Mouse (Mus musculus) WW6 (cell line): ENCODE data around the gene Brd1.
"Not testable (repeated sequence)": the region's sequence is repeated elsewhere in the genome, so short reads cannot be mapped to it uniquely, and the experiment has no call there.

Experiments used
- DNase-seq: peaks from one replicate; pipeline ENCODE4 v3.0.0-alpha.2; 2013; ENCODE audit warnings: low read depth, low spot score

Gene Brd1

GRCm38 (mm10) chr15:88730717-88731116 lies 3.3 kb downstream of the Brd1 start:
- no peak for DNase-seq

- DNase-seq = no peak
Measured at GRCm38 (mm10) chr15:88727204-88727603, 6.8 kb downstream of the Brd1 start.

DNA sequence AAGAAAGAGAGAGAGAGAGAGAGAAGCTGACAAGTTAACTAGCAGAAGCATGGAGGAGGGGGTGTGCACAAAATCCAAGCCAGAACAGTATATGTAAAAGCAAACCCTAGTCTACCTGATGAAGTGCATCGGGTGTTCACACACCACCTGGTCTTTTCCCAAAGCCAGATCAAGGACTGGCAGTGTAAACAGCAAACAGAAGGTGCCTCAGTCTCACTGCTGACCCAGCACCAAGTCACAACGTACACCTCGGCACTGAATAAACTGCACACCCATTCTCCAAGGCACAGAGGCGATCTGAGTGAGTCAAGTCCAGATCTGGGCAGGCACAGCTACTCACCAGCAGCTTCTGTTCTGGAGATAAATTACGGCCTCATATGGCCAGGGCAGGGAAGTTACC lies 9.0 kb downstream of the Brd1 start:
- DNase-seq = no peak

DNA sequence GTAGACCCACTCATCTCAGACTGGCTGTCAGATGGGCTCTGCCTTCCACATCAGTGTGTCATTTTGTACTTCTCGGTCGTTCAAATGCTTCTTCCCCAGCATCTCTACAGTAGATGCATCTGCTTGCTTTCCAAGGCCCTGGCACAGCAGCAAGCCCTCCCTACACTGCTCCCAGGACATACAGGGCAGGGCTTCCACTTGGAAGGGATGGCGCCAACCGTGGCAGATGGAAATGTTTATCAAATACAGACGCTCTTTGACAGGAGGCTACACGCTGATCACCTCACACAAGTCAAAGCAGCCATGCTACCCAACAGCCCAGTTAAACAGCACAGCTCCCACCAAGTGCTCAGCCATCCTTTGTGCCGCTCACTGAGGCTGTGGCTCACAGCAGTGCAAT lies 9.7 kb downstream of the Brd1 start:
- DNase-seq = no peak

DNA sequence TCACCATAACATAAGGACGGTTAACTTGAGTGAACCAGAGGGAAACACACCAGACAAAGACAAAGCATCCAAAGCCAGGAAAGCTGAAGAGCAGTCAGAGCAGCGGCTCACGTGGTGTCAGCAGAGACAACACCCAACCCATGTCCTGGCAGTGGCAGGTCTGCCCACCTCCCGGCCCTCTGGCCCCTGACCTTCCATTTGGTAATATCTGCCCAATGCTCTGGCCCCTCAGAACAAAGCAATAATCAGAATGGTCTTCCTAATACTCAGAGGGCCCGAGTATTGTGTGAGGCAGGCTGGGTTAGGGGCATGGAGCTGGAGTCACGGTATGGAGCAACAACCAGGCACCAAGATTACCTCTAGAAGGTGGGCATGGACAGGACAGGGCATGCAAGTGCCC lies 10.8 kb downstream of the Brd1 start:
- no peak for DNase-seq

DNA sequence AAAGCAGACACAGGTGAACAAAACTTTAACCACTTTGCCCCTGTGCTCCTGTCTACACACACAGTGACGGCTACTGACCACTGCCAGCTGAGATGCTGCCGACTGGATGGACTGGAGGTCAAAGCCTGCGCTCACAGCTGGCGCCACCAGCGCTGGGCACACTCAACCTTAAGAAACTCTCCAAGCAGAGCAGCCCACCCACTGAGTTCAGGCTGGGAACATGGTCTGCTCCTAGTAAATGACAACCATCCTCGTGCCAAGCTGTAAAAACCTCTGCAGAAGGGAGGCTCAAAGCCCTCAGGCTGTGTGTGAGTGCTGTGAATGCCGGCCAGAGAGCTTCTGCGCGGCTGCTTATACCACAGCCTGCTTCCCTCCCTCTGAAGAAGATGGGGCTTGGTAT lies 16.8 kb downstream of the Brd1 start:
- DNase-seq = no peak

- DNase-seq = no peak
Measured at GRCm38 (mm10) chr15:88716350-88716749, 17.7 kb downstream of the Brd1 start.

DNA sequence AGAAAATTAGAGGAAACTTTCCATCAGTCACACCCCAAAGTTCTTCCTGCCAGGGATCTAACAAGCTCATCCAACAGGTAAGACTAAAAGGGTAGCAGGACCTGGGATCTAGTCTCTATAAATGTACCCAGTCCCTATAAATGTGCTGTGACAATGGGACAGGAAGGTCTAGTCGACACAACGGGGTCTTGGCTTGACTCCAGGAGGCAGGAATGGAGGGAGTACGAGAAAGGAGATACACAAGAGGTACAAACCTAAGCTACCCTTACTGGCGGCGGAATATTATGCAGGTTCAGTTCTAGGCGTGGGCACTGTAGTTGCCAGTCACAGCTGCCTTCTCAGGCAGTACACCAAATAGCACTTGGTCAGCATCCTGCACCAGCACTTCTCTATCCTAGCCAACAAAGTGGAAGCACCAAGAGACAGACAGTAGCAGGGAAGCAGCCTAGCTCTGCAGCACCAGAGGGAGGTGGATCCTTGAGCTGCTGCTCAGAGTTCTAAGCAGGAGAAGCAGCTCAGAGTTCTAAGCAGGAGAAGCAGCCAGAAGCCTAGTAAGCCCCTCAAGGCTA lies 19.9 kb downstream of the Brd1 start:
- DNase-seq = no peak

DNA sequence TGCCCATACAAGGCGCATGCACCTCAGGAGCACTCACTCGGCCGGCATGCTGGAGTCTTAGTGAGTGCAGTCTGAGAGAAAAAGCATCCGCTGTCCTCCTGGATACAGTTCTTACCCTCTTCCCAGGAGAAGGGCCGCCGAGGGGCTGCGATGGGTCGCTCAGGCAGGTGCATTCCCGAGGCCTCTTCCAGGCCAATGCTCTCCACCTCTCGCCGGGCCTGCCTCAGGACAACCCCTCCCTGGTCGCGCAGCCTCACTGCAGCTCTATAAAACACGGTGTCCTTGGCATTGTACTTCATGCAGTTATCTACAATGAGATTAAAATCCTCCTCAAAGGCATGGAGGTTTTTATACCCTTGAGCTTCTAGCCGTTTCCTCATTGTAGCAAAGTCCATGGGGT lies 21.5 kb downstream of the Brd1 start:
- DNase-seq = no peak

DNA sequence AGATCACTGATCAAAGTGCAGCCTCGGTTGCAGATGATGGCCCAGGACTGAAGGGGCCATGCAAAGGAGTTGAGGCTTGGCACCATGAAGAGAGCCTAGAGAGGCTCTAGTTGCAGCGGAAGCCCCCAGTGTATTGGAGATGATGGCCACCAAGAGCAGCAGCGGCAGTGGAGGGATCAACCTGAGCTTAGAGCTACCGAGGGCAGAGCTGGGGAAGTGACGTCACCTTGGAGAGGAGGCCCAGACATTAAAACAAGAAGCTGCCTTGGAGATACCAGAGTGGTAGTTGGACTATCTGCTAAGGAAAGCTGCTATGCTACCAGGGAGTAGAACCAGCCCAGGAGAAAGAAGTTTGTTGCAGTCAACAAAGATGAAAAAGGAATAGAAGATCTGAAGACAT lies 24.2 kb downstream of the Brd1 start:
- no peak for DNase-seq

DNA sequence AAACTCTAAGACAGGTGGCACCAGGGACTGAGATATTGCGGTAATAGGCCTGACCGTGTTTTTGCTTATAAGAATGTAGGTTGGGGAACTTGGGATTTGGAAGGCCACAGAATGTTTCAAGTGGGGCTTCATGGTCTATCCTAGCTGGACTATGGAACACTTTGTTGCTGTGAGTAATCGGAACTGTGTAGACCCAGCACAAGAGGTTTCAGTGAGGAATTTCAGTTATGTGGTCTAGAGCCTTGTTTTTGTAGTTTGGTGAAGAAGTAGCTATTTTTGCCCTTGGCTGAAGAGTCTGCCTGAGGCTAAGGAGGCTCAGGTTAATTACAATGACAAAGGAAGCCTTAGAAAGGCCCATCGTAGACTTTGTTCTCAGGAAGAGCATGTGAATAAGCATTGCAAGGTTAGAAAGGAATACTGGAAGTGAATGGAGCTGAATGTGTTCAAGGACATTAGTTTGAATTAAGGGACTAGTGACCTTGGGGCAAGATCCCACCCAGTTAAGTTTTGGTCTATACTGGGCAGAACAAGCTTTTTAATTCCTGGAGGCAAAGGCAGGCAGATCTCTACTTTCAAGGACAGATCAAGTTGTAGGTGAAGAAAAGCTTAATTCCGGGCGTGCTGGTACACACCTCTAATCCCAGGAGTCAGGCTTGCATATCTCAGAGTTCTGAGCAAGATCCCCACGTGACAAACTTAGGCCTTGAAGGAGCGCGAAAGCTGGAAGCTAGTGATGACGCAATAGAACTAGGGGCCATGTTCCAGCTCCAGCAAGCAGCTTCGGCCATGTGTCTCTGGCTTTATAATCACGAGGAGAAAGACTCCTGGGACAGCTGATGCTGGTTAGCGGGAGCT lies 25.1 kb downstream of the Brd1 start:
- peak; percentile 81 for DNase-seq

DNA sequence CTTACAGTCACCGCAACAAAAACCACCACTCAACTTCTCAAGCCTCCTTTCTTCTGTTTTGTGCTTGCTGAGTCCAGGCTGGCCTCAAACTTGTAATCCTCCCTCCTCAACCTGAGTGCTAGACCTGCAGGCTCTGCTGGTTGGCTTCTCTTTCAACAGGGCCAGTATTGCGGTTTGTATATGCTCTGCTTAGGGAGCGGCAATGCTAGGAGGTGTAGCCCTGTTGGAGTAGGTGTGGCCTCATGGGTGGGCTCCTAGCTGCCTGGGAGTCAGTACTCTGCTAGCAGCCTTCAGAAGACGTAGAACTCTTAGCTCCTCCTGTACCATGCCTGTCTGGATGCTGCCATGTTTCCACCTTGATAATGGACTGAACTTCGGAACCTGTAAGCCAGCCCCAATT lies 25.8 kb downstream of the Brd1 start:
- peak; percentile 66 for DNase-seq

- DNase-seq = not testable (repeated sequence)
Measured at GRCm38 (mm10) chr15:88706987-88707386, 27.0 kb downstream of the Brd1 start.

DNA sequence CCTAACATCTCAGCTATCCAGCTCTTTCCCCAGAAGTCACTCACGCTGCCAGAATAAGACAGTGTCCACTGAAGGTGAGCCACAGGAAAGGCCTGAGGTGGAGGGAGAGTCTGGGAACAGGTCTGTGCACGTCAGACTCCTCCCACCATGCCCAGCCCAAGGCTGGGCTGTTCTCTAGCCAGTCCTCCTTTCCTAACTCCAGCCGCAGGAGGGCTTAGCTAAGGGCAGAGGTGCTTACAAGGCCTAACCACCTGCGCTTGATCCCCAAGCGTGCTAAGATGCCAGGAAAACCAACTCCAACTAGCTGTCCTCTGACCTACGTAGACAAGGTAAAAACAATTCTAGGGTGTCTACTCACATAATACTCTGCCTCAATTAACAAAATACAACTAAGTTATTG lies 27.7 kb downstream of the Brd1 start:
- DNase-seq = no peak

DNA sequence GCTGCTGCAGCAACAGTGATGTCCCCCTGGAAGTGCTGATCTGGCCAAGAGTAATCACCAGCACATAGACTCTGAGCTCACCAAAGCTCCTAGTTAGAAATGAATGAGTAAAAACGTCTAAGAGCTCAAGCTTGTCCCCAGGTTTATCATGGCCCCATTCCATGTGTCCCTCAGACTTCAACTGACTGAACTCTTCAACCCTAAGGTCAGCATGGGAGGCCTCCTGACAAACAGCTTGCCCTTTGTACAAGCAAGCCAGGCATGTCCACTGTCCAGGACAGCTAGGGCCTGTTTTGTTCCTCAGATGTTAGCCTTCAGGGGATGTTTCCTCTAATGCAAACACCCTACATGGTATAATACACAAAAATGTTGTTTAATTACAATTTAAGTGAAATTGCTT lies 29.7 kb downstream of the Brd1 start:
- DNase-seq = no peak

DNA sequence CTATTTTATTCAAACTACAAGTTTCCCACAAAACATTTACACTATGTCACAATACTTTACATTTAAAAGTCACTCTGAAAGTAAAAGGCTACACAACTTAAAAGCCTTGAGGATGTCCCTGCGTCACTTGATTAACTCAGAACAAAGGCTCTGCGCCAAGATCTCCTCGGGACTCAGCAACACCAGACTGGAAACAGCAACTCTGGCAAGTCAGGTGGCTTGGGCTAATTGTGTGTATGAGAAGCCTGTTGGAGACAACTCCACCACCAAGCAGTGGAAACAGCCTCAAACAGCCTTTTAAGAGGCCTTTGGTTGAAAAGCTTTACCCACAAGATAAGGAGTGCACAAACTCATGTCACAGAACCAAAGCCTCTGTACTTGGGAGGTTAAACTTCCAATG lies 31.5 kb downstream of the Brd1 start:
- DNase-seq = no peak

DNA sequence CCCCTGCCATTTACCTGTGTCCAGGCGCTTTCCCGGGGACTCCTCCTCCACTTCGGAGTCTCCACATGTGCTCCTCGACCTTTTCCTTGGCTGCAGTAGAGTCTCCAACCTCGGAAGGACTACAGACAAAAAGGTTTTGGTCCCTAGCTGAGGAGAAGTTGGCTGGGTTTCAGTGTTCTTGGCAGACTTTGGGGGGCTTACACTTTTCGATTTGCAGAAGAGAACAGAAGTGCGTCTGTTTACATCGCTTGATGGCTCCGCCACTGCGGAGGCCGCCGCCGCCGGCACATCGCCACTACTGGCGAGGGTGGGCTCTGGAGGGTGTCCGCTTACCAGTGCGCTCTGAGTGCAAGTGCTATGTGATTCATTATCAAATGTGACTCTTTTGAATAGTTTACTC lies 33.3 kb downstream of the Brd1 start:
- no peak for DNase-seq

DNA sequence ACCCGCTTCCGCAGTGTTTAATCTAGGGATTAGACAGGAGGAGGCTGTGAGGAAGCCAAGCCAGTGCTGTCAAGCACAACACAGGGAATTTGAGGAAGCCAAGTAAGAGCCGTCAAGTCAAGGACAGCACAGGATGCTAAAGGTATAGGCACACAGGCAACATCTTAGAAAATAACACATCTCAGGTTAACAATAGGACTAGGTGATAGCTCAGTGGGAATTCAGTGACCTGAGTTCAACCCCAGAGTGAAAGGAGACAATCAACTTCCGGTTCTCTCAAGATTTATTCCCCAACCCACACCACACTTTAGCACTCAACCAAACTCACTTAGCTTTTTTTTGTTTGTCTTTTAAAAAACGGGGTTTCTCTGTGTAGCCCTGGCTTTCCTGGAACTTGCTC lies 34.5 kb downstream of the Brd1 start:
- DNase-seq = no peak

GRCm38 (mm10) chr15:88697586-88697985 lies 36.4 kb downstream of the Brd1 start:
- DNase-seq = no peak

DNA sequence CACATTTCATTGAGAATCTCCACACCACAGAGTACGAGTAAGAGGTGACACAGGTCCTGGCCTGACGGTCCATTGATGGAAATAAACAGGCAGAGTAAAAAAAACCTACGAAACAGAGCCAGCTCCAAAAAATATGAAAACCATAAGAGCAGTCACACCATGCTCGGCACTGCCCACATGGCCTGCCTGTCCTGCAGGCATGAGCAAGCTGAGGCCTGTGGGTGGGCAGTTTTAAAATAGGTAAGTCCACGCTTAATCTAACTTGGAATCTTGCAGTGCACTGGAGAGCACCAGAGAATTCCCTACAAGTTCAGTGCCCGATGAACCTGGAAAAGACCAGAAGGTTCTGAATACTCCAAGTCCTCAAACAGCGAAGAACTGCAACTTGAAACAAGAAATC lies 38.0 kb downstream of the Brd1 start:
- DNase-seq = no peak

GRCm38 (mm10) chr15:88694033-88694432 lies 40.0 kb downstream of the Brd1 start:
- no peak for DNase-seq

- no peak for DNase-seq
Measured at GRCm38 (mm10) chr15:88692720-88693119, 41.3 kb downstream of the Brd1 start.

GRCm38 (mm10) chr15:88691129-88691528 lies 42.9 kb downstream of the Brd1 start:
- no peak for DNase-seq

- DNase-seq = no peak
Measured at GRCm38 (mm10) chr15:88688120-88688519, 45.9 kb downstream of the Brd1 start.
